Mouse (Mus musculus) hindbrain, embryonic 11.5 days (tissue): ENCODE measurements around the gene Slc44a4. TPM values are rescaled to one million over a fixed set of nuclear protein-coding genes. Genes with fewer than 3 reads are reported as not detected.
"Not testable (repeated sequence)": the region's sequence is repeated elsewhere in the genome, so short reads cannot be mapped to it uniquely, and the experiment has no call there.

Experiments used
- ATAC-seq: fragments of 200-750 bp; cut with Nextera tagmentation; 2 replicates; pipeline ENCODE4 v1.8.0; 2017; ENCODE audit warnings: mild to moderate bottlenecking, moderate TSS enrichment, moderate library complexity; ENCODE audit not compliant: low FRiP score
- DNase-seq: peaks from one replicate; pipeline ENCODE4 v3.0.0-alpha.2; 2015; ENCODE audit warnings: low spot score
- H3K27ac ChIP-seq: fragments of 300-500 bp; sonication (generic); 2 replicates; pipeline ENCODE4 v1.5.1; 2014; ENCODE audit warnings: mild to moderate bottlenecking, low read depth, low read length
- H3K27me3 ChIP-seq: fragments of 300-500 bp; sonication (generic); 2 replicates; pipeline ENCODE4 v1.6.1; 2014; ENCODE audit warnings: mild to moderate bottlenecking, low read length, moderate library complexity, mixed read lengths; ENCODE audit not compliant: control insufficient read depth, insufficient read depth
- H3K36me3 ChIP-seq: fragments of 300-500 bp; sonication (generic); 2 replicates; pipeline ENCODE4 v1.6.1; 2014; ENCODE audit warnings: mild to moderate bottlenecking, low read length, moderate library complexity, mixed read lengths; ENCODE audit not compliant: control insufficient read depth, insufficient read depth
- H3K4me1 ChIP-seq: fragments of 300-500 bp; sonication (generic); replicated peaks from 2 replicates; pipeline ENCODE4 v1.6.1; 2014; ENCODE audit warnings: low read length, mixed read lengths; ENCODE audit not compliant: control insufficient read depth, insufficient read depth
- H3K4me2 ChIP-seq: fragments of 300-500 bp; sonication (generic); replicated peaks from 2 replicates; pipeline ENCODE4 v1.6.1; 2014; ENCODE audit warnings: mild to moderate bottlenecking, low read depth, low read length
- H3K4me3 ChIP-seq: fragments of 300-500 bp; sonication (generic); 2 replicates; pipeline ENCODE4 v1.5.1; 2014; ENCODE audit warnings: low read depth, low read length
- H3K9ac ChIP-seq: fragments of 300-500 bp; sonication (generic); 2 replicates; pipeline ENCODE4 v1.6.1; 2014; ENCODE audit warnings: low read depth, low read length
- H3K9me3 ChIP-seq: fragments of 300-500 bp; sonication (generic); 2 replicates; pipeline ENCODE4 v1.6.1; 2016; ENCODE audit warnings: low read length; ENCODE audit not compliant: control insufficient read depth
- WGBS: fragments of 180-500 bp; shearing (Covaris S2); extraction: QIAGEN DNeasy Blood & Tissue Kit; methylation state at CpG from one replicate; pipeline ENCODE4 v1.1.7; 2014; 5-methylcytosine and 5-hydroxymethylcytosine counted together
- polyA plus RNA-seq: library from polyadenylated mRNA; unstranded; fragments of >200 nt; fragmentation: Nextera tagmentation; extraction: Ambion mirVana; gene quantifications from 2 replicates; pipeline ENCODE4 v1.2.1, GENCODE M21; 2014

The Slc44a4 gene
- polyA plus RNA-seq, 1 experiment from 2014 or later: 0.12 TPM

GRCm38 (mm10) chr17:34943128-34943815 is 29.0 kb downstream of the Slc44a4 start:
- Histone ChIP-seq H3K4me3 (no peak overlapping the region), H3K9me3 (no peaks in the 10 kb centered on the region), H3K27me3 (no peaks in the 10 kb centered on the region), H3K4me2 (no peak overlapping the region), H3K36me3 (no peaks in the 10 kb centered on the region), H3K27ac (no peak overlapping the region), H3K4me1 (no peaks in the 10 kb centered on the region), H3K9ac (no peak overlapping the region)
- 83% methylated on average over 4 of the region's 4 CpGs for WGBS
- DNase-seq (no peak), ATAC-seq (no peak)

- H3K36me3 ChIP-seq: no peaks in the 10 kb centered on the region; the same call in 1 of the 2 replicates
- no peaks in the 10 kb centered on the region for H3K4me1 ChIP-seq
- H3K27me3 ChIP-seq: no peaks in the 10 kb centered on the region
- no peak for ATAC-seq
- no peak for DNase-seq
- no peak overlapping the region for H3K9ac ChIP-seq
- no peaks in the 10 kb centered on the region for H3K9me3 ChIP-seq
- no peak overlapping the region for H3K27ac ChIP-seq
- H3K4me2 ChIP-seq: no peak overlapping the region
- H3K4me3 ChIP-seq: no peak overlapping the region
These were observed 30.1 kb downstream of the Slc44a4 start for GRCm38 (mm10) chr17:34944362-34944761.

GRCm38 (mm10) chr17:34946486-34947140 is 32.3 kb downstream of the Slc44a4 start:
- ATAC-seq (no peak), DNase-seq (no peak)
- H3K36me3 ChIP-seq: peaks cover 12% of the 10 kb centered on the region
- H3K9me3 ChIP-seq: no peaks in the 10 kb centered on the region
- WGBS: 92% methylated on average over 5 of the region's 5 CpGs
- H3K4me2 ChIP-seq: no peak overlapping the region
- no peaks in the 10 kb centered on the region for H3K27me3 ChIP-seq
- H3K4me1 ChIP-seq: 0 out of 2 replicates have a peak, but pooled peaks cover 6% of the 10 kb centered on the region
- no peak overlapping the region for H3K27ac ChIP-seq
- H3K9ac ChIP-seq: no peak overlapping the region
- no peak overlapping the region for H3K4me3 ChIP-seq

- WGBS: 34% methylated on average over 8 of the region's 8 CpGs
- peaks cover 12% of the 10 kb centered on the region for H3K36me3 ChIP-seq
- H3K4me3 ChIP-seq: no peak overlapping the region
- no peaks in the 10 kb centered on the region for H3K9me3 ChIP-seq
- no peak overlapping the region for H3K9ac ChIP-seq
- no peak overlapping the region for H3K4me2 ChIP-seq
- ATAC-seq: no peak
- peak; percentile 59 for DNase-seq
- H3K4me1 ChIP-seq: 0 out of 2 replicates have a peak, but pooled peaks cover 6% of the 10 kb centered on the region
- H3K27ac ChIP-seq: no peak overlapping the region
- H3K27me3 ChIP-seq: no peaks in the 10 kb centered on the region
These were observed 33.3 kb downstream of the Slc44a4 start for GRCm38 (mm10) chr17:34947606-34948005.

- H3K9me3 ChIP-seq, H3K4me1 ChIP-seq, ATAC-seq, H3K9ac ChIP-seq, H3K27ac ChIP-seq, H3K4me3 ChIP-seq, H3K27me3 ChIP-seq, H3K4me2 ChIP-seq, DNase-seq: not testable (repeated sequence)
- peaks cover 12% of the 10 kb centered on the region for H3K36me3 ChIP-seq
- 59% methylated on average over 9 of the region's 9 CpGs for WGBS
These were observed 34.7 kb downstream of the Slc44a4 start for GRCm38 (mm10) chr17:34948721-34949552.

GRCm38 (mm10) chr17:34949553-34949969 is 35.3 kb downstream of the Slc44a4 start:
- peak overlapping the region; percentile 8; the same call in 1 of the 2 replicates for H3K4me3 ChIP-seq
- H3K27ac ChIP-seq: no peak overlapping the region
- no peaks in the 10 kb centered on the region for H3K27me3 ChIP-seq

GRCm38 (mm10) chr17:34950514-34951455 is 36.5 kb downstream of the Slc44a4 start:
- Histone ChIP-seq H3K36me3 (peaks cover 12% of the 10 kb centered on the region), H3K4me1 (0 out of 2 replicates have a peak, but pooled peaks cover 6% of the 10 kb centered on the region), H3K9ac (peak overlapping the region; percentile 99), H3K27ac (peak overlapping the region; percentile 92), H3K4me3 (peak overlapping the region; percentile 92), H3K9me3 (no peaks in the 10 kb centered on the region), H3K4me2 (peak overlapping the region; percentile 90), H3K27me3 (peaks cover 5% of the 10 kb centered on the region)
- WGBS: 32% methylated on average over 10 of the region's 10 CpGs
- no peak for ATAC-seq
- DNase-seq: no peak

More at GRCm38 (mm10) chr17:34949553-34949969, 35.3 kb downstream of the Slc44a4 start:
- Histone ChIP-seq H3K4me1 (0 out of 2 replicates have a peak, but pooled peaks cover 6% of the 10 kb centered on the region), H3K4me2 (no peak overlapping the region), H3K9ac (no peak overlapping the region), H3K9me3 (no peaks in the 10 kb centered on the region), H3K36me3 (peaks cover 12% of the 10 kb centered on the region)
- ATAC-seq (no peak), DNase-seq (peak; percentile 33)
- WGBS: 34% methylated on average over 4 of the region's 4 CpGs
